Mouse (Mus musculus) thymus, postnatal 14 days (tissue): ENCODE results near the gene Qprt.
"Not testable (repeated sequence)": the region's sequence is repeated elsewhere in the genome, so short reads cannot be mapped to it uniquely, and the experiment has no call there.

Experiments used
- DNase-seq: peaks from one replicate; pipeline ENCODE4 v3.0.0; 2021

The Qprt gene

DNA sequence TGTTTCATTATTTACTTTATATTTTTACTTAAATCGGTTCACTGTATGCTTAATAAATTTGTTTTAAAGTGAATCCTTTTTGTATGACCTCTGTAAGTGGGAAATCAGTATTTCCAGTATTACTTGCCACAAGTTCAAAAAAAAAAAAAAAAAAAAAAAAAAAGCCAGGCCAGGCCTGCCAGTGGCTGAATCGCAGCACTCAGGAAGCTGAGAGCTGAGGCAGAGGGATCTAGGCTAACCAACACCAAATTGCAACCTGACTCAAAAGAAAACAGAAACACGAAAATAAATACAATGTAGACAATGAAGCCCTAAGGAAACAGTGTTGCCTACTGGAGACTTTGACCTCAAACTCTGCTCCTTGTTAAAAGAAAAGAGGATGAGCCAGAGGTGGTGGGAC lies 28.1 kb downstream of the Qprt start:
- DNase-seq, result no peak

DNA sequence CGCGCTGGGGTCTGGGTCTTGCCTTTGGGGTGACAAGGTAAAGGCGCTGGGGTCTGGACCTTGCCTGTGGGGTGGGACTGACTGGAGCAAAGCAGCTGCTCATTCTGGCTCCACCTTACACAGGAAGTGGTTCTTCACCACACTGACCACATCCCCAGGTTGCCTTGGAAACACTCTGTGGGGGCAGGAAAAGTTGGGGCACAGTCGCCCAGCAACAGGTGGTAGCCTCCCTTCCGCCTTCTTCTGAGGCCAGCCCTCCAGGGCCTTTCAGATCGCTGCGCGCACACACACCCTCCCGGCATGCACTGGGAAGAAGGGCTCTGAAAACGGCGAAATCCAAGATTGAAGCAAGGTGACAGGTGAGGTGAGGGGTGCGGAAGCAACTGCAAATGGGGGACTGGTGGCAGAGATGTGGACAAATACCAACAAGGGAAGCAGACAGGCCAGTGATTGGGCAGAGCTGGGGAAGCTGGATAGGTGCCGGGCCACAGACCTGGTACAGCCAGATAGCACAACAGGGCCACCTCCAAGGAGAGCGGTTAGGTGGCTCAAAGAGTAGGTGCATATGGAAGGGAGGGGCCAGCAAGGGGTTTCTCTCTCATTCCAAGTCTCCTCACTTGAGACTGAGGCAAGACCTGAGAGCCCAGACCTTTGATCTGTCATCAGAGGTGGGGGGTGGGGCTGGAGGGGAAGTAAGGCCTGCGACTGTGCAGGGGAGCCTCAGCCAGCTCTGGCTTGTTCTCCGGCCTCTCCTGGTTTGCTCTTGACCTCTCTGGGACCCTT lies 30.7 kb downstream of the Qprt start, which contains the start of gene AI467606:
Gene AI467606 (plus strand): TSS at position 246 of the 783 bp plus-strand sequence.
- peak; percentile 96 for DNase-seq

- DNase-seq, result no peak
These were observed 31.6 kb downstream of the Qprt start for GRCm38 (mm10) chr7:127090154-127091113.

GRCm38 (mm10) chr7:127088901-127089845 lies 32.9 kb downstream of the Qprt start:
- DNase-seq, result peak; percentile 64

GRCm38 (mm10) chr7:127088083-127088482 lies 33.9 kb downstream of the Qprt start:
- DNase-seq, result no peak

- not testable (repeated sequence) for DNase-seq
These were observed 34.6 kb downstream of the Qprt start, which contains the start of gene Zg16 for GRCm38 (mm10) chr7:127087278-127088010. Gene Zg16, minus strand, starts transcription at chr7:127087328.

- not testable (repeated sequence) for DNase-seq
These were observed 36.3 kb downstream of the Qprt start for GRCm38 (mm10) chr7:127085751-127086150.

DNA sequence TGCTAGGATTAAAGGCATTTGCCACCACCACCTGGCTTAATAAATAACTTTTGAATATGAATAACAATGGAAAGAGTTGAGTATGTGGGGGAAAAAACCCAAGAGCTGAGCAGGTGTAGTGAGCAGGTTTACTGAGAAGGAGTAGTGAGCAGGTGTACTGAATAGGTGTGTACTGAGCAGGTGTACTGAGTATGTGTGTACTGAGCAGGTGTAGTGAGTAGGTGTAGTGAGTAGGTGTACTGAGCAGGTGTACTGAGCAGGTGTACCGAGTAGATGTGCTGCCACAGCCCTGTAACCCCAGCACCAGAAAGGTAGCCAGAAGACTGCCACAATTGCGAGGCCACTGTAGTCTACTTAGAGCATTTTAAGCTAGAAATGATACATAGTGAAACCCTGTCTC lies 37.2 kb downstream of the Qprt start:
- DNase-seq, result no peak

GRCm38 (mm10) chr7:127083689-127084088 lies 38.3 kb downstream of the Qprt start:
- DNase-seq, result no peak

- no peak for DNase-seq
These were observed 39.0 kb downstream of the Qprt start for GRCm38 (mm10) chr7:127082995-127083394.

- DNase-seq, result no peak
These were observed 39.8 kb downstream of the Qprt start for GRCm38 (mm10) chr7:127082271-127082670.

GRCm38 (mm10) chr7:127080045-127080444 lies 42.0 kb downstream of the Qprt start:
- no peak for DNase-seq

GRCm38 (mm10) chr7:127077692-127078091 lies 44.3 kb downstream of the Qprt start:
- peak; percentile 62 for DNase-seq

GRCm38 (mm10) chr7:127076188-127076587 lies 45.8 kb downstream of the Qprt start:
- DNase-seq, result no peak

DNA sequence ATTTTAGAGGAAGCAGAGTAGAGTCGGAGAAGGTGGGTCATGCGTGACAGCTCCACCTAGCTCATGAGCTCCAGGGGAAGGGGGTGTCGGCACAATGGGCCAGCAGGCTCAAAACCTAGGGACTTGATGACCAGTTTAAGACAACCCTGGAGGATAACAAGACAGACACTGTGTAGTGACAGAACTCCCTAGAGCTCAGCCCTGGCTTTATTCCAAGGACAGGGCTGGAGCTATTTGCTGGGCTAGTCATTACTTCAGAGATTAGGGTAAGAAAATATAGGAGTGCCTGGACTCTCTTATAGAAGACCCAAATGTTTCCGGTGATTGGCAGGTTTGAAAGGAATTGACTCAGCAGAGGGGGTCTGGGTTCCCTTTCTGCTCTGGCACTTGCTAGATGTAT lies 48.8 kb downstream of the Qprt start:
- no peak for DNase-seq

DNA sequence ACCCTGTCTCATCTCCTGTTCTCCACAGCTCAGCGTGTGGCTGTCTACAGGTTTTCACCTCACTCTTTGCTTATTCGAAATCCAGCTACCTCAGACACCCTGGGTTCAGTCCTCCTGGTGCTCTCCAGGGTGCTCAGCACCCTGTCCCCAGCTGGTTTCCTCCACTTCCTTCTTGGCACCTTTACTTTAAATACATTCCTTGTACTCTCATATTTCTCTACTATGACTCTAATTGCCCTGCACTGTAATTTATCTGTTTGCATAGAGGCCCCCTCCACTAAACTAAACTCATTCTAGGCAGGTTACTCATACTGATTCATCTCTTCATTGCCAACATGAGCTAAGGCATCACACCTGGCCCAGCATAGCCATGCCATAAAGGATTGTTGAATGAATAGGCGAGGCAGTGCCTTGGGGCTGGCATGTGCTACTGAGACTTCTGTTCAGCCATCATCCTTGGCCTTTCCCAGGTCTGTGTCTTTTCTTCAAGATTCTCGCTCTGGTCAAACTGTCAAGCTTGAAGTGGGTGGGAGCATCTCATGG lies 51.1 kb downstream of the Qprt start:
- DNase-seq, result no peak

- DNase-seq, result no peak
These were observed 55.7 kb downstream of the Qprt start for GRCm38 (mm10) chr7:127066317-127066716.

DNA sequence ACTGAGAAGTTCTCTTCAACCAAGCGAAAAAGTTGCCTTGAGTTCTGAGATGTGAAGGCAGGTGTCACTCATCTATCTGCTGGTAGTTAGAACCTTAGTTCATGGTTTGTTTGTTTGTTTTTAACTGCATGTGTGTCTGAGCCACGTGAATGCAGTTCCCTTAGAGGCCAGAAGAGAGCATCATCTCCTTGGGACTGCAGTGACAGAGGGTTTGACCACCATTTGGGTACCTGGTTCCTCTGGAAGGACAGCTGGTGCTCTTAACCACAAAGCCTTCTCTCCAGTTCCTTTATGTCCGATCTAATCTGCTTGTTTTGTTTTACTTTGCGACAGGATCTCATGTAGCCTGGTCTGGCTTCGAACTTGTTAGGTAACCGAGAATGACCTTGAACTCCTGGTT lies 56.5 kb downstream of the Qprt start:
- DNase-seq, result no peak
